Mouse (Mus musculus) ovary, adult 18-20 months (tissue): Measurements from ENCODE around the gene Kdm6b.

ENCODE experiments used
- DNase-seq: peaks from one replicate; pipeline ENCODE4 v3.0.0; 2022; ENCODE audit warnings: low spot score, mixed read lengths

Gene Kdm6b

GRCm38 (mm10) chr11:69364910-69365309 lies 48.6 kb downstream of the Kdm6b start:
- peak; percentile 96 for DNase-seq

- no peak for DNase-seq
Measured at GRCm38 (mm10) chr11:69364376-69364775, 49.1 kb downstream of the Kdm6b start.

GRCm38 (mm10) chr11:69362479-69362878 lies 51.0 kb downstream of the Kdm6b start:
- no peak for DNase-seq

GRCm38 (mm10) chr11:69362021-69362420 lies 51.5 kb downstream of the Kdm6b start:
- no peak for DNase-seq

GRCm38 (mm10) chr11:69357690-69358089 lies 55.8 kb downstream of the Kdm6b start:
- DNase-seq, result no peak

- DNase-seq, result no peak
Measured at GRCm38 (mm10) chr11:69356544-69356943, 56.9 kb downstream of the Kdm6b start.
